Mouse (Mus musculus) liver, adult 2 months (tissue): ENCODE data around the gene Nvl. TPM values are rescaled to one million over a fixed set of nuclear protein-coding genes. Genes with fewer than 3 reads are reported as not detected.
A peak's percentile ranks its signal among the peaks of the same experiment; 100 is the strongest.

ENCODE experiments used
- DNase-seq: peaks from one replicate; pipeline ENCODE4 v3.0.0-alpha.2; 2011; ENCODE audit warnings: low read depth, low spot score; ENCODE audit errors: extremely low read depth
- H3K27ac ChIP-seq: fragments of 200-500 bp; replicated peaks from 2 replicates; pipeline ENCODE4 v1.5.1; 2012; ENCODE audit warnings: low read depth, mild to moderate bottlenecking, control low read depth, inconsistent platforms, low read length; ENCODE audit not compliant: insufficient read depth
- H3K27me3 ChIP-seq: fragments of 200-500 bp; 2 replicates; pipeline ENCODE4 v1.6.1; 2012; ENCODE audit warnings: mild to moderate bottlenecking, moderate library complexity, low read length, inconsistent platforms; ENCODE audit not compliant: control insufficient read depth, insufficient read depth
- H3K36me3 ChIP-seq: fragments of 200-500 bp; 2 replicates; pipeline ENCODE4 v1.6.1; 2012; ENCODE audit warnings: low read length, inconsistent platforms; ENCODE audit not compliant: control insufficient read depth, insufficient read depth
- H3K4me1 ChIP-seq: fragments of 200-500 bp; 2 replicates; pipeline ENCODE4 v1.6.1; 2011; ENCODE audit warnings: low read length; ENCODE audit not compliant: control insufficient read depth, insufficient read depth
- H3K4me3 ChIP-seq: fragments of 200-500 bp; 2 replicates; pipeline ENCODE4 v1.5.1; 2011; ENCODE audit warnings: low read depth, mild to moderate bottlenecking, control low read depth, low read length, moderate library complexity; ENCODE audit not compliant: insufficient read depth
- H3K79me2 ChIP-seq: fragments of 200-500 bp; 2 replicates; pipeline ENCODE4 v1.6.1; 2012; ENCODE audit warnings: inconsistent platforms, mild to moderate bottlenecking, low read length, moderate library complexity; ENCODE audit not compliant: control insufficient read depth, insufficient read depth
- H3K9ac ChIP-seq: fragments of 200-500 bp; 2 replicates; pipeline ENCODE4 v1.6.1; 2012; ENCODE audit warnings: low read depth, mild to moderate bottlenecking, control low read depth, inconsistent platforms, low read length
- CTCF ChIP-seq: fragments of 200-500 bp; IDR thresholded peaks from 2 replicates; pipeline ENCODE4 v1.5.1; 2011; ENCODE audit warnings: low read depth, low read length, control low read depth
- POLR2A ChIP-seq: fragments of 200-500 bp; IDR thresholded peaks from 2 replicates; pipeline ENCODE4 v1.6.1; 2011; ENCODE audit warnings: low read length, control low read depth; ENCODE audit not compliant: insufficient read depth; ENCODE audit errors: extremely low read depth
- WGBS: fragments of 180-500 bp; shearing (Covaris S2); methylation state at CpG from one replicate; pipeline ENCODE4 v1.1.7; 2018; 5-methylcytosine and 5-hydroxymethylcytosine counted together
- polyA plus RNA-seq: library from polyadenylated mRNA; depleted of rRNA; stranded (reverse); fragments of >200 nt; gene quantifications from 2 replicates; pipeline ENCODE4 v1.2.3, GENCODE M21; 2012; rRNA removed
- total RNA-seq: library from RNA; depleted of rRNA; stranded (reverse); fragments of >200 nt; gene quantifications from 2 replicates; pipeline ENCODE4 v1.2.3, GENCODE M21; 2014; rRNA removed

Gene Nvl
- total and polyA plus RNA-seq, 2 experiments, result 5.0 to 5.3 TPM

GRCm38 (mm10) chr1:181049328-181049842 is 94.6 kb downstream of the Nvl start:
- H3K4me3 ChIP-seq, result no peak overlapping the region
- DNase-seq, result no peak
- no peak overlapping the region for H3K9ac ChIP-seq
- TF ChIP-seq POLR2A (no peak), CTCF (no peak)
- no peaks in the 10 kb centered on the region for H3K27me3 ChIP-seq
- H3K27ac ChIP-seq, result no peak overlapping the region
- H3K36me3 ChIP-seq, result no peaks in the 10 kb centered on the region
- peaks cover 7% of the 10 kb centered on the region for H3K4me1 ChIP-seq
- H3K79me2 ChIP-seq, result no peaks in the 10 kb centered on the region

GRCm38 (mm10) chr1:181047520-181047919 is 96.5 kb downstream of the Nvl start:
- no peaks in the 10 kb centered on the region for H3K27me3 ChIP-seq
- H3K79me2 ChIP-seq, result no peaks in the 10 kb centered on the region
- no peak overlapping the region for H3K9ac ChIP-seq
- whole genome bisulfite sequencing, result 0% methylated on average over 1 of the region's 1 CpGs
- no peak for TF ChIP-seq CTCF
- no peak for TF ChIP-seq POLR2A
- peak; percentile 88 for DNase-seq
- no peaks in the 10 kb centered on the region for H3K36me3 ChIP-seq
- peaks cover 8% of the 10 kb centered on the region for H3K4me1 ChIP-seq
- no peak overlapping the region for H3K27ac ChIP-seq
- no peak overlapping the region for H3K4me3 ChIP-seq

DNA sequence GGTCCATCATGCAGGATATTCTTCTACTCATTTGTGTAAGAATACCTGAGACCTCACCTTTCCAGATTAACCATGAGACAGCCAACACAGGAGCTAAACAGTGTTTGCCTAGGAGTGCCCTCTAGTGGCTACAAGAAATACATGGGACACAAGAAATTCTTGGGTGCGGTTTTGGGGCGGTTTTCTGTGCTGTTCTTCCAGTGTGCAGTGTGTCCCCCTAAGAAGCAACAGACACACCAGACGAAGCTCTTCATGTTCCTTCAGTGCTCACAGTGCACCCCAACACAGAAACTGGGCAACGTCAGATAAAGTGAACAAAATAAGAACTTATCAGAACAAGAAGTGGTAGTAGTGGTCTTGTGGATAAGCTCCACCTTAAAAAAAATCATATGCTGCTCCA is 104.4 kb downstream of the Nvl start:
- no peak overlapping the region for H3K9ac ChIP-seq
- WGBS, result 39% methylated on average over 4 of the region's 4 CpGs
- DNase-seq, result peak; percentile 63

DNA sequence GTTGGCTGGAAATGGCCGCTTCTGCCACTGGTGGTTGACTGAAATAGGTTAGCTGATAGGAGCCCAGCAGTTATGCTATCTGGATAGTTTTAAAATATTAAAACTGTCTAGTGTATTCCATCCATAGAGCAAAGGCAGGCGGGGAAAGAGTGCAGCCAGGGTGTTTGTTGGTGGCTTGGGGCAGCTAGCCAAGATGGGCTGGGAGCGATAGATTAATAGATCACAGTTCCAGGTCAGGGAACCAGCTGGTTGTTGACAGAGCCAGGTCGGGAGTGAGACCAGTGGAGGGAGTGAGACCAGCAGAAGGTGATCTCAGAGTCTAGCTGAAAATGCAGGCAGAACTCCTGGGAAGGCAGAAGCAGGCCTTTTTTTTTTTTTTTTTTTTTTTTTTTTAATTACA is 106.4 kb downstream of the Nvl start:
- peak overlapping the region; percentile 81 for H3K27ac ChIP-seq
- H3K9ac ChIP-seq, result no peak overlapping the region

More for the DNA sequence above, 104.4 kb downstream of the Nvl start:
- no peak for TF ChIP-seq POLR2A
- TF ChIP-seq CTCF, result peak; percentile 49; the same call in 1 of the 2 replicates
- no peaks in the 10 kb centered on the region for H3K36me3 ChIP-seq
- H3K4me1 ChIP-seq, result peaks cover 16% of the 10 kb centered on the region
- H3K27ac ChIP-seq, result no peak overlapping the region
- no peaks in the 10 kb centered on the region for H3K27me3 ChIP-seq
- no peaks in the 10 kb centered on the region; the same call in 1 of the 2 replicates for H3K79me2 ChIP-seq
- no peak overlapping the region for H3K4me3 ChIP-seq

More for the DNA sequence above, 106.4 kb downstream of the Nvl start:
- Histone ChIP-seq H3K36me3 (no peaks in the 10 kb centered on the region), H3K79me2 (no peaks in the 10 kb centered on the region; the same call in 1 of the 2 replicates), H3K4me3 (no peak overlapping the region), H3K27me3 (no peaks in the 10 kb centered on the region), H3K4me1 (peaks cover 15% of the 10 kb centered on the region)
- TF ChIP-seq CTCF, result no peak; the same call in 1 of the 2 replicates
- TF ChIP-seq POLR2A, result no peak
- peak; percentile 93 for DNase-seq
- 25% methylated on average over 4 of the region's 4 CpGs for WGBS

Other genes with a start within 250 kb of the Nvl start
- gene Pycr2, start 239.9 kb downstream of the Nvl start, total RNA-seq, result 5.7 and 6.4 TPM in 2 replicates
- 7.8 and 8.5 TPM in 2 replicates for gene Pycr2, start 239.9 kb downstream of the Nvl start, polyA plus RNA-seq
- 1.8 and 1.9 TPM in 2 replicates for gene Lefty1, start 209.2 kb downstream of the Nvl start, total RNA-seq
- gene Lefty1, start 209.2 kb downstream of the Nvl start, polyA plus RNA-seq, result 1.4 TPM in 2 replicates
- 9.5 and 12.8 TPM in 2 replicates for gene Tmem63a, start 201.9 kb downstream of the Nvl start, total RNA-seq
- gene Tmem63a, start 201.9 kb downstream of the Nvl start, polyA plus RNA-seq, result 14.6 and 15.8 TPM in 2 replicates
- 220 and 428 TPM in 2 replicates for gene Ephx1, start 123.3 kb downstream of the Nvl start, total RNA-seq
- gene Ephx1, start 123.3 kb downstream of the Nvl start, polyA plus RNA-seq, result 287 and 304 TPM in 2 replicates
- 11.2 and 23.4 TPM in 2 replicates for gene 9130409I23Rik, start 93.0 kb downstream of the Nvl start, total RNA-seq
- 3.8 and 4.2 TPM in 2 replicates for gene 9130409I23Rik, start 93.0 kb downstream of the Nvl start, polyA plus RNA-seq
- 6.9 and 9.8 TPM in 2 replicates for gene Cnih4, start 489 bp upstream of the Nvl start, total RNA-seq
- 4.2 and 6.8 TPM in 2 replicates for gene Cnih4, start 489 bp upstream of the Nvl start, polyA plus RNA-seq
- gene Wdr26, start 67.8 kb upstream of the Nvl start, total RNA-seq, result 61.4 and 66.4 TPM in 2 replicates
- gene Wdr26, start 67.8 kb upstream of the Nvl start, polyA plus RNA-seq, result 20.9 and 22.1 TPM in 2 replicates
- not detected in 2 replicates for gene Cnih3, start 208.4 kb upstream of the Nvl start, total RNA-seq
- gene Cnih3, start 208.4 kb upstream of the Nvl start, polyA plus RNA-seq, result not detected in 2 replicates